Mouse (Mus musculus) kidney, adult 2 months (tissue): ENCODE results near the gene Inpp5d. TPM values are rescaled to one million over a fixed set of nuclear protein-coding genes. Genes with fewer than 3 reads are reported as not detected.

Source experiments
- DNase-seq: peaks from one replicate; pipeline ENCODE4 v3.0.0; 2021
- H3K27ac ChIP-seq: fragments of 200-500 bp; 2 replicates; pipeline ENCODE4 v1.5.1; 2012; ENCODE audit warnings: low read depth, low read length, control low read depth, inconsistent platforms; ENCODE audit not compliant: insufficient read depth
- H3K27me3 ChIP-seq: fragments of 200-500 bp; replicated peaks from 2 replicates; pipeline ENCODE4 v1.6.1; 2012; ENCODE audit warnings: mild to moderate bottlenecking, moderate library complexity, low read length, inconsistent platforms; ENCODE audit not compliant: control insufficient read depth, insufficient read depth
- H3K36me3 ChIP-seq: fragments of 200-500 bp; 2 replicates; pipeline ENCODE4 v1.6.1; 2012; ENCODE audit warnings: mild to moderate bottlenecking, moderate library complexity, low read length, inconsistent platforms; ENCODE audit not compliant: control insufficient read depth, insufficient read depth
- H3K4me1 ChIP-seq: fragments of 200-500 bp; 2 replicates; pipeline ENCODE4 v1.6.1; 2011; ENCODE audit warnings: low read length; ENCODE audit not compliant: control insufficient read depth, insufficient read depth
- H3K4me3 ChIP-seq: fragments of 200-500 bp; 2 replicates; pipeline ENCODE4 v1.5.1; 2011; ENCODE audit warnings: mild to moderate bottlenecking, low read depth, low read length, control low read depth; ENCODE audit not compliant: insufficient read depth
- CTCF ChIP-seq: fragments of 200-500 bp; conservative IDR thresholded peaks from 2 replicates; pipeline ENCODE4 v1.5.1; 2011; ENCODE audit warnings: low read depth, mild to moderate bottlenecking, control low read depth, low read length, moderate library complexity, mixed read lengths; ENCODE audit not compliant: insufficient read depth, insufficient read length
- POLR2A ChIP-seq: fragments of 200-500 bp; IDR thresholded peaks from one replicate; pipeline ENCODE4 v1.6.1; 2011; ENCODE audit warnings: low read depth, low read length, control low read depth
- WGBS: fragments of 180-500 bp; shearing (Covaris S2); methylation state at CpG from one replicate; pipeline ENCODE4 v1.1.7; 2018; 5-methylcytosine and 5-hydroxymethylcytosine counted together
- polyA plus RNA-seq: library from polyadenylated mRNA; depleted of rRNA; stranded (reverse); fragments of >200 nt; gene quantifications from 2 replicates; pipeline ENCODE4 v1.2.3, GENCODE M21; 2012

Gene Inpp5d
- polyA plus RNA-seq, 1 experiment: 20.0 TPM

- H3K27me3 ChIP-seq: no peaks in the 10 kb centered on the region
- TF ChIP-seq POLR2A (no peak), CTCF (no peak)
- H3K4me3 ChIP-seq: no peak overlapping the region
- 78% methylated on average over 21 of the region's 21 CpGs for WGBS
- peak; percentile 54 for DNase-seq
- no peaks in the 10 kb centered on the region for H3K36me3 ChIP-seq
- H3K27ac ChIP-seq: no peak overlapping the region
- peaks cover under 1% of the 10 kb centered on the region; the same call in 1 of the 2 replicates for H3K4me1 ChIP-seq
These were observed 12.6 kb upstream of the Inpp5d start for GRCm38 (mm10) chr1:87607385-87608091.

GRCm38 (mm10) chr1:87608416-87609046, 11.6 kb upstream of the Inpp5d start:
- no peak for TF ChIP-seq POLR2A
- peak; percentile 84 for TF ChIP-seq CTCF
- H3K4me1 ChIP-seq: no peaks in the 10 kb centered on the region
- no peaks in the 10 kb centered on the region for H3K27me3 ChIP-seq
- DNase-seq: peak; percentile 77
- WGBS: 32% methylated on average over 7 of the region's 7 CpGs
- H3K27ac ChIP-seq: no peak overlapping the region
- no peaks in the 10 kb centered on the region for H3K36me3 ChIP-seq
- H3K4me3 ChIP-seq: no peak overlapping the region

GRCm38 (mm10) chr1:87614576-87615295, 5.4 kb upstream of the Inpp5d start:
- H3K4me1 ChIP-seq: no peaks in the 10 kb centered on the region
- H3K4me3 ChIP-seq: no peak overlapping the region
- H3K36me3 ChIP-seq: no peaks in the 10 kb centered on the region
- TF ChIP-seq POLR2A (no peak), CTCF (no peak)
- no peak overlapping the region for H3K27ac ChIP-seq
- no peaks in the 10 kb centered on the region for H3K27me3 ChIP-seq
- DNase-seq: no peak
- WGBS: 75% methylated on average over 2 of the region's 2 CpGs

GRCm38 (mm10) chr1:87620693-87621092, 581 bp downstream of the Inpp5d start:
- 62% methylated on average over 6 of the region's 6 CpGs for WGBS
- TF ChIP-seq POLR2A (no peak), CTCF (no peak)
- H3K27ac ChIP-seq: peak overlapping the region; percentile 57
- H3K36me3 ChIP-seq: no peaks in the 10 kb centered on the region
- no peak for DNase-seq
- peak overlapping the region; percentile 48 for H3K4me3 ChIP-seq
- H3K27me3 ChIP-seq: no peaks in the 10 kb centered on the region
- 0 out of 2 replicates have a peak, but pooled peaks cover 4% of the 10 kb centered on the region for H3K4me1 ChIP-seq

- H3K27ac ChIP-seq: peak overlapping the region; percentile 57
- no peaks in the 10 kb centered on the region for H3K27me3 ChIP-seq
- peak overlapping the region; percentile 48 for H3K4me3 ChIP-seq
- TF ChIP-seq POLR2A (no peak), CTCF (no peak)
- H3K36me3 ChIP-seq: no peaks in the 10 kb centered on the region
- DNase-seq: no peak
- WGBS: 65% methylated on average over 9 of the region's 9 CpGs
- 0 out of 2 replicates have a peak, but pooled peaks cover 4% of the 10 kb centered on the region for H3K4me1 ChIP-seq
These were observed 1.2 kb downstream of the Inpp5d start for GRCm38 (mm10) chr1:87621146-87621857.

GRCm38 (mm10) chr1:87621858-87622279, 1.8 kb downstream of the Inpp5d start:
- H3K27me3 ChIP-seq: no peaks in the 10 kb centered on the region
- no peak overlapping the region for H3K27ac ChIP-seq
- peak overlapping the region; percentile 48; the same call in 1 of the 2 replicates for H3K4me3 ChIP-seq
- H3K36me3 ChIP-seq: no peaks in the 10 kb centered on the region
- TF ChIP-seq POLR2A (no peak), CTCF (no peak)
- 0 out of 2 replicates have a peak, but pooled peaks cover 4% of the 10 kb centered on the region for H3K4me1 ChIP-seq
- DNase-seq: no peak
- WGBS: 45% methylated on average over 3 of the region's 3 CpGs
